Mouse (Mus musculus) stomach, postnatal 0 days (tissue): ENCODE measurements at regions not wholly inside any gene's neighbourhood (a gene's known extent, or its start where the extent isn't known, plus 50 kb on each side); places are given as distances from the start of the nearest gene placed in this dataset.

Experiments used
- ATAC-seq: fragments of 200-750 bp; cut with Nextera tagmentation; 2 replicates; pipeline ENCODE4 v1.8.0; 2017; ENCODE audit not compliant: low FRiP score, low TSS enrichment
- DNase-seq: peaks from one replicate; pipeline ENCODE4 v3.0.0-alpha.2; 2016; ENCODE audit warnings: low spot score
- H3K27ac ChIP-seq: fragments of 300-500 bp; sonication (generic); replicated peaks from 2 replicates; pipeline ENCODE4 v1.5.1; 2014; ENCODE audit warnings: mild to moderate bottlenecking, control low read depth
- H3K27me3 ChIP-seq: fragments of 300-500 bp; sonication (generic); 2 replicates; pipeline ENCODE4 v1.6.1; 2014; ENCODE audit warnings: low read length; ENCODE audit not compliant: control insufficient read depth, insufficient read depth
- H3K36me3 ChIP-seq: fragments of 300-500 bp; sonication (generic); 2 replicates; pipeline ENCODE4 v1.6.1; 2014; ENCODE audit warnings: low read length, mixed read lengths; ENCODE audit not compliant: control insufficient read depth, insufficient read depth
- H3K4me1 ChIP-seq: fragments of 300-500 bp; sonication (generic); replicated peaks from 2 replicates; pipeline ENCODE4 v1.6.1; 2014; ENCODE audit warnings: antibody characterized with exemption; ENCODE audit not compliant: control insufficient read depth, insufficient read depth
- H3K4me2 ChIP-seq: fragments of 300-500 bp; sonication (generic); replicated peaks from 2 replicates; pipeline ENCODE4 v1.6.1; 2014; ENCODE audit warnings: low read depth, mild to moderate bottlenecking, control low read depth, moderate library complexity
- H3K4me3 ChIP-seq: fragments of 300-500 bp; sonication (generic); 2 replicates; pipeline ENCODE4 v1.5.1; 2014; ENCODE audit warnings: low read depth, low read length, control low read depth
- H3K9ac ChIP-seq: fragments of 300-500 bp; sonication (generic); 2 replicates; pipeline ENCODE4 v1.6.1; 2014; ENCODE audit warnings: mild to moderate bottlenecking, low read length, control low read depth, mixed read lengths
- H3K9me3 ChIP-seq: fragments of 300-500 bp; sonication (generic); 2 replicates; pipeline ENCODE4 v1.6.1; 2016; ENCODE audit warnings: low read length; ENCODE audit not compliant: control insufficient read depth
- CTCF ChIP-seq: IDR thresholded peaks from 2 replicates; pipeline ENCODE4 v1.5.1; 2016; ENCODE audit warnings: antibody characterized with exemption, low read depth, mild to moderate bottlenecking, moderate library complexity
- EP300 ChIP-seq: optimal IDR thresholded peaks from 2 replicates; pipeline ENCODE3; 2016; ENCODE audit warnings: antibody characterized with exemption
- WGBS: fragments of 180-500 bp; shearing (Covaris S2); extraction: QIAGEN DNeasy Blood & Tissue Kit; methylation state at CpG from one replicate; pipeline ENCODE4 v1.1.7; 2014; 5-methylcytosine and 5-hydroxymethylcytosine counted together

- H3K9ac ChIP-seq: no peak overlapping the region
- H3K4me2 ChIP-seq: no peak overlapping the region
- 82% methylated on average over 4 of the region's 4 CpGs for WGBS
- no peaks in the 10 kb centered on the region for H3K4me1 ChIP-seq
- TF ChIP-seq CTCF: no peak
- no peaks in the 10 kb centered on the region for H3K27me3 ChIP-seq
- no peak overlapping the region for H3K4me3 ChIP-seq
- ATAC-seq (no peak), DNase-seq (no peak)
- no peaks in the 10 kb centered on the region for H3K36me3 ChIP-seq
- no peak overlapping the region for H3K27ac ChIP-seq
- no peaks in the 10 kb centered on the region for H3K9me3 ChIP-seq
Observed at GRCm38 (mm10) chr15:19389951-19390350, 571.2 kb downstream of the Cdh10 start.

GRCm38 (mm10) chr15:19391250-19391982, 572.7 kb downstream of the Cdh10 start:
- TF ChIP-seq EP300 (no peak), CTCF (no peak)
- Histone ChIP-seq H3K4me2 (no peak overlapping the region), H3K27me3 (no peaks in the 10 kb centered on the region), H3K36me3 (no peaks in the 10 kb centered on the region), H3K4me1 (no peaks in the 10 kb centered on the region), H3K4me3 (no peak overlapping the region), H3K27ac (no peak overlapping the region), H3K9ac (no peak overlapping the region), H3K9me3 (no peaks in the 10 kb centered on the region)
- ATAC-seq (no peak), DNase-seq (no peak)
- WGBS: 67% methylated on average over 6 of the region's 6 CpGs

GRCm38 (mm10) chr15:19395681-19396080, 576.9 kb downstream of the Cdh10 start:
- 85% methylated on average over 1 of the region's 1 CpGs for WGBS
- DNase-seq: no peak
- Histone ChIP-seq H3K9me3 (no peaks in the 10 kb centered on the region), H3K9ac (no peak overlapping the region), H3K27ac (no peak overlapping the region), H3K27me3 (no peaks in the 10 kb centered on the region), H3K4me3 (no peak overlapping the region), H3K4me1 (no peaks in the 10 kb centered on the region), H3K4me2 (no peak overlapping the region), H3K36me3 (no peaks in the 10 kb centered on the region)
- no peak for TF ChIP-seq EP300
- no peak for TF ChIP-seq CTCF
- ATAC-seq: no peak
